Mouse (Mus musculus) forelimb bud, embryonic 11.5 days (tissue): ENCODE results near the gene Slc29a2.
"Not testable (repeated sequence)": the region's sequence is repeated elsewhere in the genome, so short reads cannot be mapped to it uniquely, and the experiment has no call there.

Experiments
- DNase-seq: peaks from one replicate; pipeline ENCODE4 v3.0.0-alpha.2; 2012; ENCODE audit warnings: low read depth, low spot score

Slc29a2 gene

DNA sequence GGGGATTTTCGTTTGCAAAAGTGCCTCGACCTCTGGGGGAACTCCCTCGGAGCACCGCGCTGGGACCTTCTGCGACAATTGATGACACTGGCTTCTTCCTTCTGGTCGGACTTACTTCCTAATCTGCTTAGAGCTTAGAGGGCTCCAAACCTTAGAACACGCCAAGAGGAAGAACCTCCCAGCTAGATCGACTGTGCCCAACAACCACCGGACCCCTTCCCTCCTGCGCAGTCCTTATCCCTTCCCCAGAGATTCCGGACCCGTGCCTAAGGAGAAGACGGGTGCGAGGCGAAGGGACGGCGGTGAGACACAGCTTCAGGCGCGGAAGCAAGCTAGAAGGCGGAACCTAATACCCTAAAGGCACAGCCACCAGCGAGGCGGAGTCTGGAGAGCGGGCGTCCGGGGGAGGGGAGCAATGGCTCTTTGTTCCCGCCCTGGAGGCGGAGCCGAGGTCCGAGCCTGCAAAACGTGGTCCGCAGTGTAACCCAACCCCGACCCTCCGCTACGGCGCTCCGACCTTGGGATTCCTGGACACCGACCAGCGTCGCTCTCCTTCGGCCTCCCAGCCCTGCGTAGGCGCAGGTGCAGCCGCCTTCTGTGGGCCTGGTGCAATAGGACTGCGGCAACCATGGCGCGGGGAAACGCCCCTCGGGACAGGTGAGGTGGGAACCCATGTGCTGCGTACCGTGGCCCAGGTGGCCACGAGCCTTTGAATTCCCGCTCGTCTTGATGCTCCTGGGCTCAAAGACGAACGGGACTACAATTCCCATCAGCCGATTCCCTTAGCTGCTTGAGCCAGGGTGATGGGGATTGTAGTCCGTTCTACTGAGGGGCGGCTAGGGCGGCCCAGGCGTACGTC, at the start of gene Slc29a2:
TSS of gene Slc29a2 (plus strand) at position 240 of the 859 bp plus-strand sequence.
- peak; percentile 94 for DNase-seq

DNA sequence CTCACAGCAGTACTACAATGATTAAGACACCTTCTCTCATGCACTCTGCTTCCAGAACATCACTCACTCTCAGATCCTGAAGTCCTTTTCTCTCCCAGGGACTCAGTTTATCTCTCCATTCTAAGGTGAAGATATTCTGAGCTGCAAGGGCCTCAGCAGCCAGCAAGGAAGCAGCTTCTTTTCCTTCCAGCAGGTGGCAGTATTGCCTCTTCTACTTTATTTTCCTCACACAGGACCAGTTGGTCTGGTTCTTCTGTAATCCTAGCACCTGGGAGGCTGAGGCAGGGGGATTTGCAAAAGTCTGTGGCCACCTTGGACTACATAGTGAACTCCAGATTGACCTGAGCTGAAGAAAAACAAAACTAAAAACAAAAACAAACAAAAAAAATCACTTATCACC, 41.9 kb upstream of the Slc29a2 start:
- DNase-seq: peak; percentile 69

DNA sequence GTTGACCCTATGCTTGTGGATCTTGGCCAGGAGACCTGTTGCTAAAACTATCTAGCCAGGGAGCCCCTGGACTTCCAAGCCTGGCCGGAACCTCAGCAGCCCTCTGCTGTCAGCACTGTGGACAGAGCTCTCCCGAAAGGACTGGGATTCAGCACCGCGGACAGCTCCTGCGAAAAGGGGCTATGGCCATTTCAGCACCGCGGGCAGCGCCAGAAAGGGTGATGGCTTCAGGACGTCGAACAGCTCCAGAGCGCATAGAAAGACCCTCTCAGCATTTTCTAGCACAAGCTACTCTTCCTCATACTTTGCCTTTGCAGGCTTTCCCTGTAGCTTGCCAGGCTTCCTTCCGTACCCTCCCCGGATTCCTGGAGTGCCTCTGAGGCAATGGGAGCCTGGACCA, 34.6 kb upstream of the Slc29a2 start:
- peak; percentile 95 for DNase-seq

DNA sequence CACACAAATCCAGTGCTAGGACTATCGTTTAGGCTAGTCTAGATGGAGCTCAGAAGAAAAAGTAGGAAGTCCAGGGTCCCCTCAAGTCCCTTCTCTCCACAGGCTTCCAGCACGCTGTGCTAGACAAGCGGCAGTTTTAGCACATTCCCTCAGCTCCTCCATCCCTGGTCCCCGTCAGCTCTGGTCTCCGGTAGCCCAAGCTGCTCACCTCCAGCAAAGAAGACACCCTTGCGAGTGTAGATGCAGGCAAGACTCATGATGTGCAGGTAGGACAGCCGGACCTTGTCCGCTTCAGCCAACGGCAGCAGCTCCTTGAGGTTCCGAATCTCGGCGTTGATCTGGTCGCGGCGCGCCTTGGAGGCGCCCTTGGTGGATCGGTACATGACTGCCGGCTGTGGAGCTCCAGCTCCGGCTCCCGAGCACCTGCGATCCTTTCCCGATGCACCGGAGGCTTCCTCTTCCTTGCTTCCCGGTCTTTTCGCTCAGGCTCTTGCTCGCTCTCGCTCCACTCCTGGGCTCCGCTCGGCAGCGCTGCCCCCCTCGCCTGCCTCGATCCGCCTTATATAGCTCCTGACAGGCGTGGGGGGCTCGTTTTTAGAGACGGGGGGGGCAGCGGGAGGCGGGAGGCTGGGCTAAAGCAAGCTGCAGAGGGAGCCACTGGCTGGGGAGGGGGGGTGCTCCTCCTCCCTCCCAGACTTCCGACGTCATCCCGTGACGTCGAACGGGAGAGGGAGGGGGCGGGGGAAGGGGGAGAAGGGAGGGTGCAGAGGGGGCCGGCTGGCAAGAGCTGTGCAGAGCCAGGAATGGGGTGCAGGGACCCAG, 34.0 kb upstream of the Slc29a2 start:
- no peak for DNase-seq

DNA sequence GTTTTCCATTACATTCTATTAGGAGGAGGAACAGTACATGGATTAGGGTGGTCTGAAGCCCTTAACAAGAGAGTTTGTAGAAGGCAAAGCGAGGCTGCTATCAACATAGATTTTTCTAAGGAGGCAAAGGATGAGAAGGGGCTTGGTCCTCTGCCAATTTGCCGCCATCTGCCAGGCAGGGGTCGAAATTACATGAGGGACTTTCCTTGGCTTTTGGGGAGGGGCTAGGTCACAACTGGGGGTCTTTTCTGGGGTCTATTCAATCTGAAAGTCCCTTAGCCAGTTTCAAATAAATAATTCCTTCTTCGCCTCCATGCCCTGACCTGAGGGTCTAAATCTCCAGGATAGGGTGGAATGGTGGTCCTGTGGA, 33.4 kb upstream of the Slc29a2 start, which contains the start of gene Npas4:
TSS of gene Npas4 (minus strand) at position 61 of the 370 bp plus-strand sequence.
- no peak for DNase-seq

DNA sequence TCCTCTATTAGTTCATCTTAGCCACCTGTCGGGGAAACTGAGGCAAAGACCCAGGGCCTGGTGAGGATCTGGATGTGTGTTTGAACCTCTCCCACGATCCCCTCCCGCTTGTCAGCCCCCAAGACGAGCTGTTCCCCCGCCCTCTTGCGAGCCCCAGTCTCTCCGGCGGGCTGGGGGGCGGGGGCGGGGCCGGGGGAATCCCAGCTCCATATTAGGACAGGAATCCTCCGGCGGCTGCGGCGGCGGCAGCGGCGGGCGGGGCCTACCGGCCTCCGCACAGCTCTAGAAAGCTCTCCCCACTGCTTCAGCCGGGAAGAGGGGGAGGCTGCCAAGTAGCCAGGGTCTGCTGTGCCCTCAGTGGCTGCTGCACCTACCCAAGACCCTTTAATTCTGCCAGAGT, 32.9 kb upstream of the Slc29a2 start:
- no peak for DNase-seq

DNA sequence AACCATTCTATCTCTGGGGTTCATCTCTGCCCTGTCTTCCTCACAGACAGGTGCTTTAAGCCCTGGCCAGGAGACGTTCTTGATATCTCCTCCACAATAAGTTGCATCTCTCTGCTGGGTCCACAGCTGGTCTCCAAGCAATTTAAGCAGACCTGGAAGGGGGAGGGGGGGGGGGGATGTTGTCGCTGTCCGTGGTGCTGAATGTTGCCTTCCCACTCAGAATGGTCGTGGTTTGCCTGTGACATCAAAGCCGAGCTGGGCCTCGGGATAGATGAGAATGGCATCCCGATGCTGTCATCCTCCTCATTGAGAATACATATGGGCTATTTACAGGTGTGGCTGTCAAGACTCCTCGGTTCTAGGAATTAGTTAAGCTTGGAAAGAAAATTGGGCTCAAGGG, 31.3 kb upstream of the Slc29a2 start:
- DNase-seq: peak; percentile 24

DNA sequence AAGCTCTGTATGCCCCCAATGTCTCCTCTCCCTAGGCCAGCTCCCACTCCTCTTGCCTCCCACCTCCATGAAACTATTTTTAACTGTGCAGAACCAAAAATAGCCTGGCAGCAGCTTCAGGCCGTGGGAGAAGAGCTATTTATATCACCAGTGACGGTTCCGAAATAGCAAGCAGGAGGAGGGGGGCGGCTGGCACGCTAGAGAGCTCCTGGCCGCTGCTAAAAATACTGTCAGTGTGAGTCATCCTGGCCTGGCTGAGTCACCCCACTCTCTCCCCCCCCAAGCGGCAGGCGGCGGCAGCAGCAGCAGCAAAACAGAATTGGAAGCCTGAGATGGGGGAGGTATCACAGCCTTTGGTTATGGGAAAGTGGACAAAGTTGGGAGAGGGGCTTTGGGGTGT, 30.8 kb upstream of the Slc29a2 start:
- DNase-seq: no peak

DNA sequence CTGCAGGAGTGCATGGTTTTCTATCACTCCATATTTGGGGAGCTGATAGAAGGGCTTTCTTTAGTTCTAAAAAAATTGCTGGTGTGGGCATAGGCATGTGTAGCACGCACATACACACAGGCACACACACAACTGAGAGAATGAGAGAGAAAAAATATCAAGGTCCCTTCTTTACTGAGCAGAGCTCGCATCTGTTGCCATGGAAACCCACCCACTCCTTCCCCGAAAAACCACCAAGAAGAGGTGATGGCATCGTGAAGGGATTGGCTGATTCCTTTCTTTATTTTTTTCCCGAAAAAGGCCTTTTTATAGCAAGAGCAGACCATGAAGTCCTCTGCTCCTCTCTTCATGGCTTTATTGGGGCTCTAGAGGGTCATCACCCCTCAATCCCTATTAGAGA, 29.6 kb upstream of the Slc29a2 start:
- no peak for DNase-seq

DNA sequence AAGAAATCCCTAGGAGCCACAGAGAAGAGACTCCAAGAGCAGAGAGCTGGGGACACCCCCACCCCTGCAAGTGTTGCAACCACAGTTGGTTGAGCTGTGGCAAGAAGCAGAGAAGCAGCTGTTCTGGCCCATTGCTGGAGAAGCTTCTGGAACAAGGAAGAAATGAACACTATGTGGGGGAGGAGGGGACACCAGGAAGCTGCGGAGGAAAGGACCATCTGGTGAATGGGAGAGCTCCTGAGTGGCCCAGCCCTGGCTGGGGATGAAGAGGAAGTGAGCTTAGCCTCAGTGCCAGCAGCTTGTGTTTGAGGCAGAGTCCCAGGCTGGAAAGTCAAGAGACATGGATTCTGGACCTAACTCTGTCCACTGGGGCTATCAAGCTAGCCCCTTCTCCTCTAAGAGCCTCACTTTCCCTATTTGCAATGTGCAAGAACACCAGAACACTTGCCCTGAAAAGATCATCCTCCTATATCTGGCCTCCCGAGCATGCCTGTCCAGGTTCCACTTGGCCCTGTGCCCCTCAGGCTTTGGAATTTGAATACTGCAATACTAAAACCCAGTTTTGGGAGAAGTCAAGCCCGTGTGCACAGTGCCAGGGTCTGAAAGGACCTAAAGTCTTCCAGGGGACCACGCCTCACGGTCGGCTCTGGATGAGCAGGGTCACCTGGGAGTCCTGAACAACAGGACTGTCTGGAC, 24.1 kb upstream of the Slc29a2 start:
- DNase-seq: no peak

DNA sequence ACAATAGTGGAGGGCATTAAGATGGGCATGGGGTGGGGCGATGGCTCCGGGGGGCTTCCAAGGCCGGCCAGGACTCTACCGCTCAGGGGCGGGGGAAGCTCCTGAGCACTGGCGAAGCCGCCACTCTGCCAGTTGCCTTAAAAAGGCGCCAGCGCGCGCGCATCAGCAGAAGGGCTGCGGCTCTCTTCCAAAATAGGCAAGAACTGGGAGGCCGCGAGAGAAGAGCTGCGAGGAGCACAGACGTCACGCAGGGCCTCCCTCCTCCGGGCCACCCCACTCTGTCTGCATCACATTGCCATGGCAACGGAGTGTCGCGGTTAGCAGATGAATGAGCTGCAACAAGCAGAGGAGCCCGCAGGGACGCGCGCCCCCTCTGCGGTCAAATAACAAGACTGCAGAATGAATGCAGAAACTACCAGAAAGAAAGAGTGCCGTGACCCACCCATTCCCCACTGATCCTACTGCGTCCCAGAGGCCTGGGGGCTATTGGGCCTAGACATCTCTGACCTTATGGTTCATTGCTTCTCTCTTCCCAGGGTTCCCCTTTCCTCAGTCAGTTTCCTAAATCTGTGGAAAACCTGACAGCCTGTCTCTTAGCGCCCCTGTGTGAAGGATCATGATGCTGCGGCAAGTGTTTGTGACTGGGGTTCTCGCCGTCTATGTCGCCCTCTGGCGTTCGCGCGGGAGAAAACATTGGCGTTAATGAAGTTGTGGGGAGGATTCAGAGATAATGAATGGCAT, 21.8 kb upstream of the Slc29a2 start:
- DNase-seq: peak; percentile 86

DNA sequence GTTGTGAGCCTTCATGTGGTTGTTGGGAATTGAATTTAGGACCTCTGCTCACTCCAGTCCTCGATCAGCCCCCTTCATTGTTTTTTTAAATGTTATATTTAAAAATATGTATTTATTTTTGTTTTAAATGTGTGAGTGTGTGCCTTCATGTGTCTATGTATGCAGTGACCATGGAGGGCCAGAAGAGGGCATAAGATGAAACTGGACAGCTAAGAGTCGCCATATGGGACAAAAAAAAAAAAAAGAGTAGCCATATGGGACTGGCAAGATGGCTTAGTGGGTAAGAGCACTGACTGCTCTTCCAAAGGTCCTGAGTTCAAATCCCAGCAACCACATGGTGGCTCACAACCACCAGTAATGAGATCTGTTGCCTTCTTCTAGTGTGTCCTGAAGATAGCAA, 20.0 kb upstream of the Slc29a2 start:
- not testable (repeated sequence) for DNase-seq

DNA sequence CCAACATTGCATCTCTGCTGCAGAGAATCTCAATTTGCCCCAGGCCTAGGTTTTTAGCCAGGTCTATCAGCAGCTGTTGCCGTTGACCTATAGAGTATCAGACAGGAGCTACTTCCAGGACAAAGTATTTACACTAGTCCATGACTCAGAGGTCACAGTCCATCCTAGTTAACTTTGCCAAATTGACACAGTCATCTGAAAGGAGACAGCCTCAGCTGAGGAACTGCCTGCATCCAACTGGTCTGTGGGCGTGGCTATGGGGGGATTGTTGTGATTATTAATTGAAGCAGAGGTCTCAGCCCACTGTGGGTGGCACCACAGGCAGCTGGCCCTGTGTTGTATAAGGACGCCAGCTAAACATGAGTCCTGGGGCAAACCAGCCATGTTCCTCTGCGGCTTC, 18.7 kb upstream of the Slc29a2 start:
- no peak for DNase-seq

DNA sequence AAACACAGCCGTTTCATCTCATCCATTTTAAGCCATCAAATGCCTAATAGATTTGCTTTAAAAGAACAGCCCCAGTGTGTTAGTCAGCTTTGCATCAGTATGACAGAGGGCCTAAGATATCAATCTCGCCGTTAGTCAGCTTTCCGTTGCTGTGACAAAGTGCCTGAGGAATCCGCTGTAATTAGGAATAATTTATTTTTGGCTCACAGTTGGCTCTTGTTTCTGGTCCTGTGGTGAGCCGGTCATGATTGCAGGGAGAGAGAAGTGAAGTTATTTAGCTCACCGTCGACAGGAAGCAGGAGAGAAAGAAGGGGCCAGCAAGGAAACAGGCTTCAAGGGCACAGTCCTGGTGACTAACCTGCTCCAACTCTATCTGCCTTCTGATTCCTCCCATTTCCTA, 10.5 kb upstream of the Slc29a2 start:
- DNase-seq: no peak

DNA sequence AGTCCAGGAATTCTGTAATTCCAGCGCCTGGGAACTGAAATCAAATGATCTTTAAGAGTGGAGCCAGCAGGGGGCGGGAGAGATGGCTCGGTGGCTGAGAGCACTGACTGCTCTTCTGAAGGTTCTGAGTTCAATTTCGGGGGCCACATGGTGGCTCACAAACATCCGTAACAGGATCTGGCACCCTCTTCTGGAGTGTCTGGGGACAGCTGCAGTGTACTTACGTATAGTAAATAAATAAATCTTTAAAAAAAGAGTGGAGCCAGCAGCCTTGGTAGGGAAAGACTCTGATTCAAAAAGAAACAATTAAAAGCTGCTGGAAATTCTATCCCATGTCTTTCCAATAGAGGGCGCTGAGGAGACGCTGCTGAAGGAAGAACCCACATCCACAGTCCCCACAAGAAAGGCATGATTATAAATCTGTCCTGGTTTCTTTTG, 8.7 kb upstream of the Slc29a2 start:
- DNase-seq: peak; percentile 64

DNA sequence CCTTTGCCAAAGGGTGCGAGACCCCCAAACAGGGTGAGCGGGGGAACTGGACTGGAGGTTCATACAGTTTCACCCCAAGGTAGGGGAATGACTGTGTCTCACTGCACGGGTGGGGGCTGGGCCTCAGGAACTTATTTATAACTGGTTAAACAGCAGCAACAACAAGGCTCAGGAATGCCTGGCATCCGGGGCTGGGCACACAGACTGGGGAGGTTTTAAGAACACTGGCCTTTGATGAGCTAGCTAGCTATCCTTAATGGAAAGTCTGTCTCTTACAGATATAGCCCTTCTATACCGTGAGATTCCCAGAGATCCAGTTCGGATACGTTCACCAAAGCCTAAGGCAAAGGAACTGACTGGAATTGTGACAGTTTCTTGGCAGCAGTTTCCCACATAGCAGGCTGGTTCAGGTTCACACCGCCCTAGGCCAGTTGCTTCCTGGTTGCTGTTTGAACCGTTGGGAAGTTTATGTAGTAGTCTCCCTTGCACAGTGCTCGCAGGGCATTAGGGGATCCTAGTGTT, 7.4 kb upstream of the Slc29a2 start:
- no peak for DNase-seq

DNA sequence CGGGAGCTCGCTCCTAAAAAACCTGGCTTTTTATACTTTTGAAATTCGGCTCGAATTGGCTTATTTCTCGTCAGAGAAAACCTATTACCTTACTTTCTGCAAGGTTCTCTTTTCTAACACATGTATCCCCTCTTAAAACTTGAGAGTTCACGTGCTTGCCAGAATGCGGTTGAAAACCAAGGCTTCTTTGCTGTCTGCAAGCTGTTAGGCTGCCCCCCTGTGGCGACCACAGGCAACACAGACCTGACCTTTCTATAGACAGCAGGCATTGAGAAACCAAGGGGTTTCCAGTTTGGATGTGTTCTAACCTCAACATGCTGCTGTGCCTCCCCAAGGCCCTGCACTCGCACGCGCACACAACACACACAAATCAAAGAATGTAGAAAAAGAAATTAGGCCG, 6.9 kb upstream of the Slc29a2 start:
- DNase-seq: peak; percentile 79

DNA sequence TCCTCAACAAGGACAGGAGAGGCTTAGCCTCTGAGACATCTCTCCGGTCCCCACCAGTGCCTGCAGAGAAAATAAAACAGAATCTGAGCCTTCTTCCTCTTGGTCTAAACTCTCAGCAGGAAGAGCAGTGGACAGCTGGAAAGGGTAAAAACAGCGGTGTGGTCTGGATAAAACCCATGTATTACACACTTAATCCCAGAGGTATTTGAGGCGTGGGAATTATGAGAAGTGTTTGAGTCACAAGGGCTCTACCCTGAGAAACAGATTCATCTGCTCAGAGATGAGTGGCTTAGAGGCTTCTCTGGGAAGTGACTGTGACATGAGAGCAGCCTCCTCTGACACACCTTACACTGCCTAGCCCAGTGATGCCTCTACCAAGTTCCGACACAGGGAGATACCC, 6.0 kb upstream of the Slc29a2 start:
- no peak for DNase-seq

DNA sequence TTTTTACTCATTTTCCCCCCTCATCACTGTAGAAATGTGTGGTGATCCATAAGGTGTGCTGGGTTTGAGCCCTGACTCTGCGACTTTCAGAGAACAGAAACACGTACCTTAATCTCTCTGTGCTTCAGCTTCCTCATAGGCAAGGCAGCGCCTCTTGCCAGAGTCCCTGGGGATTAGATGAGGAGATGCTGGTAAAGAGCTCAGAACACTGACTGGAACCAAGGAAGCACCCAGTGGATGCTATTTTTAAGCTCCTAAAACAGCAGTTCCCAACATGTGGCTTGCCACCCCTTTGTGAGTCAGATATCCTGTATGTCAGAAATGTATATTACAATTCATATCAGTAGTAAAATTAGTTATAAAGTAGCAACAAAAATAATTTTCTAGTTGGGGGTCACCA, 5.5 kb upstream of the Slc29a2 start:
- DNase-seq: no peak

DNA sequence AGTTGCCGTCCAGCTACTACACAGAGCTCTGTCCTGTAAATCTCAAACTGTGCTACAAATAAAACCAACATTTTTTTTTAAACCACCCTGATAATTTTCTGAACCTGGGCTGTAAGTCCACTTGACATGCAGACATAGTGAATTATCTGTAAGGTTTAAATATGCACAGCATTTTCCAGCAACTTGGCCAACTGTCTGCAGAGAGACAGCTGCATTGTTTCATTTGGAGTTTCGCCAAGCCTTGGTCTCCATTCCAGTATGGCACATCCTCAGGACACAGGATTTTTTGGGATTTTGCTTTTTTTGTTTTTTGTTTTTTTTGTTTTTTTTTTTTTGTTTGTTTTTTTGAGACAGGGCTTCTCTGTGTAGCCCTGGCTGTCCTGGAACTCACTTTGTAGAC, 2.2 kb upstream of the Slc29a2 start:
- DNase-seq: no peak

DNA sequence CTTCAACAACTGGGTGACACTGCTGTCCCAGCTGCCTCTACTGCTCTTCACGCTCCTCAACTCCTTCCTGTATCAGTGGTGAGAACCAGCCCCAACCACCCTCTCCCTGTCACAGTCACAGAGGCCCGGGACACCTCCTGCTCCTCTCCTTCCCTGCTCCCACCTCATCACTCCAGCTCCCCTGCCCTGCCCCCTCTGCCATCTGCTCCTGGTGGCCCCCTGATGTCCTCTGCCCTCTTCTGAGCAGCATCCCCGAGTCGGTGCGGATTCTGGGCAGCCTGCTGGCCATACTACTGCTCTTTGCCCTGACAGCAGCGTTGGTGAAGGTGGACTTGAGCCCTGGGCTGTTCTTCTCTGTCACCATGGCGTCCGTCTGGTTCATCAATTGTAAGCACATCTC, 2.5 kb downstream of the Slc29a2 start:
- no peak for DNase-seq
